In genomic region chr19:16959051-16959450, GRCm38 (mm10) we compare ENCODE assay signal across 14 mouse cellular contexts. TPM values are rescaled to one million over a fixed set of nuclear protein-coding genes. Genes with fewer than 3 reads are reported as not detected.
DNase-seq lines count a peak whose midpoint lies in the region.
"Had no signal": no experiment of that assay in that cellular context is flagged by ENCODE, and none has a peak within 500 bp of the region (broad histone marks: within the 10 kb centered on the region; RNA-seq: fewer than 3 reads in every experiment).

No protein-coding gene starts in this region.

- peak; percentile 42 for DNase-seq in heart, adult 11 months
- no peak for DNase-seq in heart, postnatal 25 days (ENCODE audit: low spot score)
- DNase-seq in 3T3-L1 (ENCODE audit: low read depth, low spot score) (peak; percentile 50), NIH3T3 (ENCODE audit: low read depth) (peak; percentile 29)
- no peak for DNase-seq in testis, postnatal 14 days (ENCODE audit: low spot score)
- DNase-seq in right cerebral cortex, postnatal 25 days, result no peak
- DNase-seq: adrenal gland, postnatal 14 days; cerebellum, adult 11 months; cerebellum, adult 8-10 months; gastrocnemius, postnatal 10 days; gastrocnemius, postnatal 36 days; kidney, adult 11 months; kidney, adult 8-10 months had no signal

- intact Hi-C loops in heart, postnatal 25 days (cut with DNase I), result no loop called here

RNA-seq across cellular contexts. Expression of gene Prune2, which starts 3.1 kb away (rescaled TPM):
- 10 to 100 TPM; 29.0 to 32.9 TPM for total RNA-seq in heart, postnatal 25 days (2021)
- total RNA-seq: MEL had no signal

Comparison
In these comparisons a context has a peak if more than half of its experiments do, and no peak if none do; other contexts are left out.
1. DNase-seq: peak in heart, adult 11 months (single experiment), 3T3-L1 (single experiment) and NIH3T3 (single experiment); none in heart, postnatal 25 days (single experiment), testis, postnatal 14 days (single experiment) and right cerebral cortex, postnatal 25 days (single experiment).